Mouse (Mus musculus): ENCODE measurements around the gene Pcsk1n. TPM values are rescaled to one million over a fixed set of nuclear protein-coding genes. Genes with fewer than 3 reads are reported as not detected.

Gene Pcsk1n
- total RNA-seq, 2 experiments from 2014 or later, result 0.14 TPM; not detected in 1

DNA sequence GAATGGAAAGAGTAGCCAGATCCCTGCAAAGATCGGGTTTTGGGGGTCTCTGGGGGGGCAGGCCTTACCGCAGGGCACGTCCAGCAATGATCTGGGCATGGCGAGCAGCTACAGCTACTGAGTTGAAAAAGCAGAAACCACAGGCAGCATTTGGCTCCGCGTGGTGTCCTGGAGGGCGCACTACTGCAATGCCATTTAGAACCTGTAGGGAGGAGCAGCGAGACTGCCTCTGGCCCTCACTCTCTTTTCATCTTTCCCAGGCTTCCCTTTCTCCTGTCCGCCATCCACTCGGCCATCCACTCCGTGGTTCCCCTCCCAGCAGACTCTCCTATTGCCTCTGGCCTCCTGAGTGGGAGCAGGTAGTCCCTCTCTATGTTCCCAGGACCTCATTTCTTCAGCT, 17.3 kb downstream of the Pcsk1n start:
- intact Hi-C loops (cut with DNase I; ENCODE audit: low total_unique reads), result no loop called here
- DNase-seq, result no peak

- intact Hi-C loops (cut with DNase I; ENCODE audit: low total_unique reads), result no loop called here
- DNase-seq, result no peak
Measured at GRCm38 (mm10) chrX:7937667-7938066, 18.0 kb downstream of the Pcsk1n start.

DNA sequence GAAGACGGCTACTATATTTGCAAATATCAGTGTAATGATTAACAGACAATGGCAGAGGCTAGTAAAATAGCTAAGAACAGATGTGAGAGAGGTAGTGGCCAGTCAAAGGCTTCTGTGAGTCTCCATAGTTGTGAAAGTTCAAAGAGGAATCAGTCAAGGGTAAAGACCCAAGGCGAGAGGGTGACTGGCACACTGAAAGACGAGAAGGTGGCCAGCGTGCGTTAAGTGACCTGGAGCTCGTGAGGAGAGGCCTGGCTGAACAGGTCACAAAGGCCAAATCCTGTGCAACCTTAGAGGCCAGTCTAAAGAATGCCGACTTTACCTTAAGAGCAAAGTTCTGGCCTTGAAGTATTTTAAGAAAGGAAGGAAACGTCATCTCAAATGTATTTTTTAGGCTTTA, 26.0 kb downstream of the Pcsk1n start:
- DNase-seq, result no peak

DNA sequence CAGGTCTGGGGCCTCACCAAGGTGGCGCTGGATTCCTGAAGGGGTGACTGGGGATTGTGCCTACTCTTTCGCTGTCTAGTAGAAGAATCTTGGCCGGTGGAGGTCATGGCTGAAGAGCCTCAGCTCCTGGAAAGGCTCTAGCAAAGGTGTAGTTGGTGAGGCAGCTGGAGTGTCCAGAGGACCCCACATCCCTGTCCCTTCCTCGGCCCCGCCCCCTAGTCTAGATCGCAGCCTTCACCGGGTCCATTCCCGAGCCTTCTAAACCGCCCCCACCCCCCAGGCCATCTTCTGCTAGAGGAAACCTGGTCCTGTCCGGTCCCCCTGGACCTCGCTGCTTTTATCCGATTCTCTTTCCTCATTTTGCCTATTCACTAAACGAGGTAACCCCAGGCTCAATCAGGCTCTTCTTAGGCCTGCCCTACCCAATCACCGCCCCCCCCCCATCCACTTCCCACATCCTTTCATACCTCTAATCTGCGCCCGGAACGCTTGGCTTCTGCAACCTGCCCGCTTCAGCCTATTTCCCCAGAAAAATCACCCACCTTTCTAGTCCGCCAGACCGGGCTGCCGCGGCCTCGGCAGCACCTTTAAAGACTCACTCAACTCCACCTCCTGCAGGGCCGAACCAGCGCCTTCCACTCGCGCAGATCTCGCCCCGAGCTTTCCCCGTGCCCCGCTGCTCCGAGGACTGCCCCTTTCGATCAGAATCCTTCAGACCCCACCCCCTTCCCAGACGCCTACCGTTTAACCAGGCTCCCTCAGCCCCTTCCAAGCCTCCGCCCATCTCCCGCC, 27.7 kb downstream of the Pcsk1n start, which contains the start of gene Hdac6:
Gene Hdac6 (minus strand): TSS at position 782 of the 792 bp plus-strand sequence.
- intact Hi-C loops (cut with DNase I; ENCODE audit: low total_unique reads), result no loop called here
- no peak for DNase-seq

More for the DNA sequence above, 26.0 kb downstream of the Pcsk1n start:
- intact Hi-C loops (cut with DNase I; ENCODE audit: low total_unique reads), result no loop called here

- peak; percentile 93 for DNase-seq
- intact Hi-C loops (cut with DNase I; ENCODE audit: low total_unique reads), result no loop called here
Measured at GRCm38 (mm10) chrX:7947900-7948492, 28.4 kb downstream of the Pcsk1n start.

- intact Hi-C loops (cut with DNase I; ENCODE audit: low total_unique reads), result no loop called here
- no peak for DNase-seq
Measured at GRCm38 (mm10) chrX:7950091-7950490, 30.5 kb downstream of the Pcsk1n start.

GRCm38 (mm10) chrX:7958868-7959267, 39.2 kb downstream of the Pcsk1n start:
- DNase-seq, result no peak
- intact Hi-C loops (cut with DNase I; ENCODE audit: low total_unique reads), result no loop called here

DNA sequence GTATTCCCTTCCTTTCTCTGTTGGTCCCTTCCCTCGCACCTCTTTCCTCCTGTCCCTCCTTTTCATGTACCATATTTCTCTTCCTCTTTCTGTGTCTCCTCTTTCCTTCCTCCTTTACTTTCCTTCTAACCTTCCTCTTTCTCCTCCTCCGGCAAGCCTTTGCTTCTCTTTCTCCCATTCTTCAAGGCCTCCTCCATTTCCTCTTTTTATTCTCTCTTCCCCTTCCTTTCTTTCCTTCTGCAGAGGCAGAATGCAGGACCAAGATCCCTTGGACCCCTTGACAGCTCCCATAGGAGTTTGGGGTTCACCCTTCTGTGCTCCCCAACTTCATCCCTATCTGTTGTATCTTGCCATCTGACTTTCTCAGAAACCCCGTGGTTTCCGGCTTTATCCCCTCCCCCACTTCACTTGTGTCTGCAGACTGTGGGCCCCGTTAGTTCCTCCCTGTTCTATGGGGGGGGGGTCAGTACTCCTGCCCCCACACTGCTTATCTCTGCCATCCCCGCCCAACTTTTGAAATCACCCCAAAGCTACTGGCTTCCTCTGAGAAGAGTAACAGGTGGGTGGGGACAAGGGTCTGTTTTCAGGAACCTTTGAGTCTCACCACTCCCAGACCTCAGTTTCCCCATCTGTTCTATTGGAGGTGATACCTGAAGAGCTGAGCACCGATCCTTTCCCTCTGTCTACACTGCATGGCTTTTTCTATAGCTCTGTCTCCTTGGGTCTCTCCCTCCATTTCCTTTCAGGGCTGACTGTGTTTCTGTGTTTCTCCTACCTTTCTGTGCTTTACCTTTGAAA, 44.4 kb downstream of the Pcsk1n start:
- intact Hi-C loops (cut with DNase I; ENCODE audit: low total_unique reads), result no loop called here
- DNase-seq, result no peak

DNA sequence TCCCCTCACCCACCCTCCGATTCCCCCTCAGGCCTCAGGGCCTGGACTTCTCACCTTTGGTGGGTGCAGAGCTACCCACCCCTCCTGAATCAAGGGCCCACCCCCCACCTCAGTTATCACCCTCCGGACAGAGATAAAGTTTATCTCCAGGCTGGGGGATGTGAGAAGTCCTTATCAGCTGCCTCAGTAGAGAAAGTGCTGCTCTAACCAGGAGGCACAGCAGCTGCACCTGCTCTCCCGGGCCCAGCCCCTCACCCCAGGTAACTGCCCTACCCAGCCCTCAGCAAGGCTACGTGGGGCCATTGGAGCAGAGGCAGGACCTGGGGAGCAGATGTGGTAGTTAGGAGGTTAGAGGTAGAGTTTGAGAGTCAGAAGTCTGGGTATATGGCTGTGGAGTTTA, 46.5 kb downstream of the Pcsk1n start:
- DNase-seq, result no peak

DNA sequence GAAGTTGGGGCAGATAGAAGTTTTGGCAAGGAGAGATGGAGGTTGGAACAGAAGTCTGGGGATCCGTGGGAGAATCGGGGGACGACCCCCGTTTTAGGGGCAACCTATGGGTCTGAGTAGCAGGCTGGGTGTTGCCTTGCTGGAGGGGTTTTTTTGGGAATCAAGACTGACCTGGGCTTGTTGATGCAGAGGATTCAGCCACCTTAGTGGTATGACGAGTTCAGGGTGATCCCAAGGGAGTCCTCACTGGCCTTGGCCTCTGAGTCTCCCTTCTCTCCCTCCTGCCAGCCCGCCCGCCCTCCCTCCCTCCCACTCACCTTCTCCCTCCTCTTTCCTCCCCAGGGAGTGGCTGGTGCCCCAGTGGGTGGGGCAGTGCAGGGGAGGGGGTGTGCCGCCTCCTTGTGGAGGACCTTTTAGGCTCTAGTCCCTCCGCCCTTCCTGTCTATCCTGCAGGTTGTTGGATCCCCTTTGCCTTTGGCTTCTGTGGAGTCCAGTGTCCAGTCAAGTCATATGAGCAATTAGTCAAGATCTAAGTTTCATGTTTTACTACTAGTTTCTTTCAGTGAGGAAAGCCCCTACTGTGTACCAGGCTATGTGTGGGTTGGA, 48.1 kb downstream of the Pcsk1n start:
- intact Hi-C loops (cut with DNase I; ENCODE audit: low total_unique reads), result no loop called here
- no peak for DNase-seq

More for the DNA sequence above, 46.5 kb downstream of the Pcsk1n start:
- intact Hi-C loops (cut with DNase I; ENCODE audit: low total_unique reads), result no loop called here

- intact Hi-C loops (cut with DNase I; ENCODE audit: low total_unique reads), result no loop called here
- no peak for DNase-seq
Measured at GRCm38 (mm10) chrX:7968226-7968625, 48.6 kb downstream of the Pcsk1n start.

- no peak for DNase-seq
- intact Hi-C loops (cut with DNase I; ENCODE audit: low total_unique reads), result no loop called here
Measured at GRCm38 (mm10) chrX:7968899-7969298, 49.3 kb downstream of the Pcsk1n start.

DNA sequence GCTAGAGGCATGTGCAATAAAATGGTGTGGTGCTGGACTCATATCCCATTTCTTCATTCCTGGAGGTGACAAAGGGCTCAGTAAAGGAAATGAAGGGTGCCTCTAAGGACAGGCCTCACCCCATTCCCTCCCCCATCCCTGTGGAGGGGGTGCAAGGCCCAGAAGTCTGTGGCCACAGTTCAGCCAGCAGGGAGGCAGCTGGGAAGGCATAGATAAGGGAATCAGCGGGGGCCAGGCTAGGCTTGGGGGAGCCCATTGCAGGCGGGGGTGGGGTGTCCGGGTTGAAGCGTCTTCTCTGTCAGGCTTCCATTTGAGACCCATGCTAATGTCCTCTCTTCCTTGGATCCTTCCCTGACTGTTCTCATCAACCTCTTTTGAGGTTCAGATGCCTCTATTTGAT, 51.7 kb downstream of the Pcsk1n start:
- intact Hi-C loops (cut with DNase I; ENCODE audit: low total_unique reads), result no loop called here
- no peak for DNase-seq

Other genes starting within 250 kb of the Pcsk1n start
- 10 to 100 TPM; 40.3 to 50.8 TPM for gene Plp2, start 248.4 kb upstream of the Pcsk1n start, total RNA-seq (2021)
- 1 to 10 TPM; 4.4 to 6.4 TPM for gene Magix, start 238.6 kb upstream of the Pcsk1n start, total RNA-seq (2021)
- gene Gpkow, start 222.7 kb upstream of the Pcsk1n start, total RNA-seq (2021), result 10 to 100 TPM; 15.9 to 16.4 TPM
- 10 to 100 TPM; 20.4 to 22.8 TPM for gene Wdr45, start 205.5 kb upstream of the Pcsk1n start, total RNA-seq (2021)
- gene Gm45208, start 197.6 kb upstream of the Pcsk1n start, total RNA-seq (2021), result not detected
- 1 to 10 TPM; 6.1 to 9.0 TPM for gene Praf2, start 191.4 kb upstream of the Pcsk1n start, total RNA-seq (2021)
- gene Ccdc120, start 168.9 kb upstream of the Pcsk1n start, total RNA-seq (2021), result 1 to 10 TPM in 1 of 2 experiments, under 1 TPM in 1; 0.86 to 1.8 TPM
- 1 to 10 TPM; 8.8 to 9.7 TPM for gene Tfe3, start 157.3 kb upstream of the Pcsk1n start, total RNA-seq (2021)
- 10 to 100 TPM; 16.8 to 17.4 TPM for gene Gripap1, start 130.1 kb upstream of the Pcsk1n start, total RNA-seq (2021)
- under 1 TPM; 0.66 to 0.68 TPM for gene Kcnd1, start 97.5 kb upstream of the Pcsk1n start, total RNA-seq (2021)
- gene Otud5, start 78.5 kb upstream of the Pcsk1n start, total RNA-seq (2021), result 10 to 100 TPM; 16.8 to 19.1 TPM
- gene Pim2, start 41.6 kb upstream of the Pcsk1n start, total RNA-seq (2021), result 1 to 10 TPM; 1.1 to 1.2 TPM
- 10 to 100 TPM in 1 of 2 experiments, 1 to 10 TPM in 1; 8.7 to 10.2 TPM for gene Slc35a2, start 35.8 kb upstream of the Pcsk1n start, total RNA-seq (2021)
- gene Pqbp1, start 20.6 kb upstream of the Pcsk1n start, total RNA-seq (2021), result 10 to 100 TPM; 27.3 to 32.0 TPM
- 10 to 100 TPM; 43.9 to 44.8 TPM for gene Timm17b, start 20.5 kb upstream of the Pcsk1n start, total RNA-seq (2021)
- gene Gm10491, start 12.0 kb upstream of the Pcsk1n start, total RNA-seq (2021), result not detected
- gene Gm10490, start 10.3 kb upstream of the Pcsk1n start, total RNA-seq (2021), result not detected
- gene Eras, start 8.8 kb downstream of the Pcsk1n start, total RNA-seq (2021), result not detected
- gene Hdac6, start 28.1 kb downstream of the Pcsk1n start, total RNA-seq (2021), result 1 to 10 TPM; 5.0 to 5.5 TPM
- under 1 TPM in 1 of 2 experiments, not detected in 1; 0.21 TPM for gene Gata1, start 58.2 kb downstream of the Pcsk1n start, total RNA-seq (2021)
- not detected for gene Glod5, start 98.7 kb downstream of the Pcsk1n start, total RNA-seq (2021)
- 1 to 10 TPM; 5.2 to 5.5 TPM for gene Suv39h1, start 154.9 kb downstream of the Pcsk1n start, total RNA-seq (2021)
- under 1 TPM; 0.84 to 0.93 TPM for gene Was, start 170.7 kb downstream of the Pcsk1n start, total RNA-seq (2021)
- 10 to 100 TPM; 19.6 to 20.6 TPM for gene Wdr13, start 213.1 kb downstream of the Pcsk1n start, total RNA-seq (2021)
- gene Rbm3, start 226.1 kb downstream of the Pcsk1n start, total RNA-seq (2021), result 100 to 1,000 TPM; 179 to 195 TPM